Mouse (Mus musculus) bone marrow, adult 2 months (tissue): ENCODE data around the gene Smad5. TPM values are rescaled to one million over a fixed set of nuclear protein-coding genes. Genes with fewer than 3 reads are reported as not detected.

ENCODE experiments used
- H3K27ac ChIP-seq: fragments of 200-500 bp; 2 replicates; pipeline ENCODE4 v1.5.1; 2012; ENCODE audit warnings: low read depth, mild to moderate bottlenecking, control low read depth, inconsistent platforms, low read length; ENCODE audit not compliant: control insufficient read depth, poor library complexity, insufficient read depth
- H3K4me1 ChIP-seq: fragments of 200-500 bp; 2 replicates; pipeline ENCODE4 v1.6.1; 2011; ENCODE audit warnings: low read length; ENCODE audit not compliant: control insufficient read depth, insufficient read depth
- H3K4me3 ChIP-seq: fragments of 200-500 bp; replicated peaks from 2 replicates; pipeline ENCODE3; 2011; ENCODE audit warnings: mild to moderate bottlenecking, low read depth, low read length, control low read depth; ENCODE audit not compliant: control insufficient read depth
- CTCF ChIP-seq: fragments of 200-500 bp; IDR thresholded peaks from 2 replicates; pipeline ENCODE4 v1.5.1; 2011; ENCODE audit warnings: low read length, control low read depth; ENCODE audit not compliant: control insufficient read depth, insufficient read depth
- POLR2A ChIP-seq: fragments of 200-500 bp; IDR thresholded peaks from 2 replicates; pipeline ENCODE4 v1.6.1; 2011; ENCODE audit warnings: low read depth, mild to moderate bottlenecking, control low read depth, low read length, borderline replicate concordance; ENCODE audit not compliant: control insufficient read depth
- WGBS: fragments of 180-500 bp; shearing (Covaris S2); methylation state at CpG from one replicate; pipeline ENCODE4 v1.1.7; 2018; 5-methylcytosine and 5-hydroxymethylcytosine counted together
- polyA plus RNA-seq: library from polyadenylated mRNA; stranded (reverse); fragments of >200 nt; gene quantifications from 2 replicates; pipeline ENCODE4 v1.2.4, GENCODE M21; 2011; ENCODE audit warnings: low replicate concordance; ENCODE audit not compliant: missing spikeins, insufficient read depth, insufficient read length

Gene Smad5
- polyA plus RNA-seq, 1 experiment: 8.2 TPM

DNA sequence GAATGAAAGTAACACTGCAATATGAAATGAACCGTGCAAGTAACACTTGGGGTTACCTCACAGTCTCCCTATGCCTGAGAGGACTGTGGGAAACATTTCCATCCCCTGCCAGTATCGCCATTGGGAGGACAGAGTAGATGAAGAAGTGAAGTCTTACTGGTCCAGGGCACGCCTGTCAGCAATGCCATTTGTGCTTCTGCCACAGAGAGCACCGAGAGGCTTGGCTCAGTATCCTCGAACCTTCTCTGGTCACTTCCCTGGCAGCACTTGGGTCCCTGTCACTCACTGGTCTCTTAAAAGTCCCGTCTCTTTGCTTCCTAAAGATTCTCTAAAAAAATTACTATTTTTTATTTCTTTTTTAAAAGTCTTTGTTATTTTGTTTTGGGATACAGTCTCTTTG lies 37.7 kb downstream of the Smad5 start:
- H3K27ac ChIP-seq: no peak overlapping the region
- WGBS: 84% methylated on average over 6 of the region's 6 CpGs
- TF ChIP-seq CTCF (no peak), POLR2A (no peak)
- no peaks in the 10 kb centered on the region for H3K4me1 ChIP-seq
- H3K4me3 ChIP-seq: no peak overlapping the region

DNA sequence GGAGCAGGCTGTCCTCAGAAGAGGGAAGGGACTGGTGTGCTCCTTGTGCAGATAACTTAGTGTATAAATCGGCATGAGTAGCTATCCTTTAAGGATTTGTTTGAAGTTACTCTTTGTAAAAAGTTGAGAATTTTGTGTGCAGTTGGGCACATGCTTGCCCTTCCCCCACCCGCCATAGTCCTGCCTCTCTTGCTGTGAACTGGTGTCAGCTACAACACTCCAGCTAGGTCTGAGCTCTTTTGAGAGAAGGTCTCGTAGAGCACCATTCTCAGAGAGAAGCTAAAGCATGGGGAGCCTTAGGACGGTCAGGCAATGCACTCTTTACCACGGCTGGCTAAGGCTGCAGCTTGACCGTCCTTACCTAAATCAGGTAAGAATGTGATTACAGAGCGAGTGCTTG lies 38.9 kb downstream of the Smad5 start:
- Histone ChIP-seq H3K27ac (no peak overlapping the region), H3K4me3 (no peak overlapping the region), H3K4me1 (no peaks in the 10 kb centered on the region)
- TF ChIP-seq CTCF: no peak
- no peak for TF ChIP-seq POLR2A
- WGBS: 90% methylated on average over 7 of the region's 7 CpGs

DNA sequence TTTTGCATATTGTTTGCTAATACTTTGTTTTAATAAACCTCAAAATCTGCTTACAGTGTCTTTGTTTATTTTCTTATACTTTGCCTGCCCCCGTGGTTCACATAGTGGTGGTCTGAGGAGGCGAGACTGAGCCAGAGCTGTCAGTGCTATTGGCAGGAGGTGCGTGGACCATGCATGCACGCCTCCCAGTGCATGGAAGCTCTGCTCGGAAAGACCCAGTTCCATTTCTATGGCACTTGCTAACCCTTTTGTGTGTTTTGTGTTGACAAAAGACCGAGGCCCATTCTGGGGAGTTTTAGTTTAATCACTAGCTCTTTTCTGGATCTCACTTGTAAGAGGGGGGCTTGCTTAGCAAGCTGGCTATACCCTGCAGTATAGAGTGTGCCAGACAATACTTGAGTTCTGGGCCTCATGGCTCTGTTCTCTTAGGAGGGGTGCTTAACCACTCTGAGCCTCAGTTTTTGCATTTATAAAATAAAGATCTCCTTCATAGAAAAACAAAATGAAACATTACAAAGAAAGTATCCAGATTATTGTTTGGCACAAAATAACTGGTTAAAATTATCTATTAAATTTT lies 39.6 kb downstream of the Smad5 start:
- Histone ChIP-seq H3K4me3 (no peak overlapping the region), H3K4me1 (no peaks in the 10 kb centered on the region), H3K27ac (no peak overlapping the region)
- TF ChIP-seq POLR2A (no peak), CTCF (no peak)
- WGBS: 92% methylated on average over 6 of the region's 6 CpGs

DNA sequence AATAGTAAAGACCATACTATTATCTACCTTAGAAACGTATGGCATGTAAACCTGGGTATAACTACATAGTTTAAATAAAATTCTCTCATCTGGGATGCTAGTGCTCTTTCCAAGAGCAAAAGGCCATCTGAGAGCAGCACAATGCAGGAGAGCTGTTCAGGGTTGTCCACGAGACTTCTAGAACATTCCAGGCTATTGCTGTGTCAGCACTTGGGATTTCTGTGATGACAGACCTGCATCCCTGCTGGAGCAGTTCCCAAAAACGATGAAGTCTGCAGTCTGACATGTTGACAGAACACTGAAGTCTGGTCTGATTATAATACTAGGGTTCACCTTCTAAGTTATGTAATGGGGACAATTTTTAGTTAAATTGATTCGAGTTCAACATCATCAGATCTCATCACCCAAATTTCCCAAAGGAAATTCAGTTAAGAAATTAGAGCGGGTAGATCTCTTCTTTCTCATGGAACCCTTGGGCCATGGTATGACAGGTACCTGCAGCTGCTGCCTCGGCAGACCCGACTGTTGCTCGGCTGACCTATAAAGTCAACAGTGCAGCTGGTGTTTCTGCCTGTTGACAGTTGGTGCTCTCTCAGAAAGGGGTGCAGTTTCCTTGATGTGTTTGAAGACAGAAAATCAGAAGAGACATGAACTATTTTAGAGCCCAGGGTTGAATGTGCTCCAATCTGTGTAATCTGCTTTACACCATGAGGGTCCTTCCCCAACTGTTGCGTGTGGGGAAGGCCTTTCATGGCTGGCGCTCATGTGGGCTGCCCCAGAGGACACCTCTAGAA lies 44.1 kb downstream of the Smad5 start:
- no peaks in the 10 kb centered on the region for H3K4me1 ChIP-seq
- WGBS: 77% methylated on average over 10 of the region's 10 CpGs
- no peak overlapping the region for H3K4me3 ChIP-seq
- H3K27ac ChIP-seq: no peak overlapping the region
- TF ChIP-seq POLR2A (no peak), CTCF (no peak)

DNA sequence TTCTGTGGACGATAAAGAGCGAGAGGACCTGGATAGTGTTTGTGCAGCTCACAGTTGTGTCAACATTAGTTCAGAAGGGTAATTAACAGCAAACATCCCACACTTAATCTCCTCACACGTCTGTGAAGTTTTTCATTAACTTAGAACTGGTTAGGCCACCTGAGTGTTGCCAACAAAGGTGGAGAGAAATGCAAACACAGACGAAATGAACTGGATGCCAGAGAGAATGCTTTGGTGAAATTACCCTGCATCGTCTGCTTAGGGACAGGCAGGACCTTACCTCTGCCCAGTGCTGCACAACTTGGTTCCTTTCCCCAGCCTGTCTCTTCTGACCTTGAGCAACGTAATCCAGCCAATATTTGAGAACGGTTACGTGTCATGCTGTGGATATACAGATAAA lies 44.7 kb downstream of the Smad5 start:
- TF ChIP-seq CTCF (no peak), POLR2A (no peak)
- Histone ChIP-seq H3K4me3 (no peak overlapping the region), H3K27ac (no peak overlapping the region), H3K4me1 (no peaks in the 10 kb centered on the region)
- WGBS: 65% methylated on average over 8 of the region's 8 CpGs

DNA sequence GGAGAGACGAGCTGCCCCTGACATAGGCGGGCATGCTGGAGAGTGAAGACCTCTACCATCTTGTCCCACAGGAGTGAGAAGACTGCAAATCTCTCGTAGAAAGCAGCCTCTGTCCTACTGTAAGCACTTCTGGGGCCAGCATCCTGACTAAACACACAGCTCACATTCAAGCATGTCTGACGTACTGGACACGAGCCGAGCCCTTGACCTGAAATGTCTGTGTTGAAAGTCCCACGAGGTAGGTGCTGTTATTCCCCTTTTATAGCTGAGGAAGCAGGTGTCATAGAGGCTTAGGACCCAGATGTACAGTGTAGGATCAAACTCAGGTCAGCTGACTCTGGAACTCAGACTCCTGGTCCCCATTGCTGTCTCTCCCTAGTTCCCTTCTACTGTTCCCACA lies 46.6 kb downstream of the Smad5 start:
- no peak overlapping the region for H3K27ac ChIP-seq
- H3K4me3 ChIP-seq: no peak overlapping the region
- no peaks in the 10 kb centered on the region for H3K4me1 ChIP-seq
- 77% methylated on average over 7 of the region's 7 CpGs for WGBS
- TF ChIP-seq POLR2A (no peak), CTCF (no peak)

DNA sequence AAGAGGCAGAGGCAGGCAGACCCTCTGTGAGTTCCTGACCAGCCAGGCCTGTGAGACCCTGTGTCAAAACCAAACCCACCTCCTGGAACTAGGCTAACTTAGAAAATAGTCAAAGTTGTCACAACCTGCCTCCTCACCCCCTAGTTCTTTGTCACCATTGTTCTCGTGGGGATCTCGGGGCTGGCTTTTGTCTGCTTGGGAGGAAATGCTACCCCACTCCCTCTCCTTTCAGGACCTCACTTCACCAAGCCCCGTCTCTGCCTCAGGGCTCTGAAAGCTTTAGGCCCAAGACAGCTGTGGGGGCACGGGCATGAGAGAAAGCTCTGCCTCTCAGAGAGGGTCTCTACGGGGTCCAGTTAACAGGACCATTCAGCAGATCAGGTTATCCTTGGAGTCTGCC lies 49.0 kb downstream of the Smad5 start:
- Histone ChIP-seq H3K27ac (no peak overlapping the region), H3K4me3 (no peak overlapping the region), H3K4me1 (no peaks in the 10 kb centered on the region)
- WGBS: 43% methylated on average over 5 of the region's 5 CpGs
- TF ChIP-seq POLR2A (no peak), CTCF (no peak)

DNA sequence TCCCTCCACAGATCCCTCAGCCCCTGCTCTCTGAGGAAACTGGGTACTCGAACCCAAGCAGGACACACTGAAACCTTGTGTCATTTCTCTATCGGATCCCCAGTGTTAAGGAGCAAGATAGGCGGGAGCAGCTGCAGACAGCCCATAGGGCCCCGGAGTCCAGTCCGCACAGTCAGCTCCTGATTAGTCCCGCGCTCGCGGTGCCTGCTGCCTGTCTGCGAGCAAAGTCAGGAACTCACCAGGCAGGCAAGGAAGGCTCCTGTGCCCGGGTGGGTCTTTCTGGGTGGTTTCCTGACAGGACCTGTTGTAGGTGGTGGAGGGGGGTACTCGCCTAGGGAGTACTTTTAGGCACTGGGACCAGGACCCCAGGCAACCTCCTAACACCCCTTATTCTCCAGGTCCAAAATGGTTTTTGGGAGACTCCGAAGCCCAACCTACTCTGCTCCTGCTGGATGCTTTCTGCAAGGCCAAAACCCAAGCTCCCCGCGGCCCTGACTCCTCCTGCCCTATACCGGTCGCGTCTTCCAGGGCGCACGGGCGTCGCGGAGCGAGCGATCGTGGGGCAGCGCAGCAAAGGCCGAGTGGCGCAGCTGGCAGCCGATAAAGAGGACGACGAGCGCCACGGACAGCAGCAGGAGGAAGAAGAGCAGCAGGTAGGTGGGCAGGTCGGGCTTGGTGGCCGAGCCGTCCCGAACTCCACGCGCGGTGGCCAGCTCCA lies 49.8 kb downstream of the Smad5 start:
- Histone ChIP-seq H3K27ac (no peak overlapping the region), H3K4me1 (no peaks in the 10 kb centered on the region), H3K4me3 (no peak overlapping the region)
- 3% methylated on average over 41 of the region's 41 CpGs for WGBS
- no peak; the same call in 1 of the 2 replicates for TF ChIP-seq POLR2A
- TF ChIP-seq CTCF: no peak
